Mouse (Mus musculus) adipose tissue, adult 10 weeks (tissue): ENCODE data around the gene Lmntd1. TPM values are rescaled to one million over a fixed set of nuclear protein-coding genes. Genes with fewer than 3 reads are reported as not detected.

Source experiments
- polyA plus RNA-seq: library from polyadenylated mRNA; stranded (reverse); fragments of 350-450 nt; fragmentation: Illumina TruSeq; extraction: RNeasy Lipid Tissue Mini Kit (QIAGEN cat#74804); gene quantifications from one replicate; pipeline ENCODE4 v1.2.3, GENCODE M21; 2014; ENCODE audit warnings: low read depth, low replicate concordance

Gene Lmntd1
- 2.0 TPM for polyA plus RNA-seq

DNA sequence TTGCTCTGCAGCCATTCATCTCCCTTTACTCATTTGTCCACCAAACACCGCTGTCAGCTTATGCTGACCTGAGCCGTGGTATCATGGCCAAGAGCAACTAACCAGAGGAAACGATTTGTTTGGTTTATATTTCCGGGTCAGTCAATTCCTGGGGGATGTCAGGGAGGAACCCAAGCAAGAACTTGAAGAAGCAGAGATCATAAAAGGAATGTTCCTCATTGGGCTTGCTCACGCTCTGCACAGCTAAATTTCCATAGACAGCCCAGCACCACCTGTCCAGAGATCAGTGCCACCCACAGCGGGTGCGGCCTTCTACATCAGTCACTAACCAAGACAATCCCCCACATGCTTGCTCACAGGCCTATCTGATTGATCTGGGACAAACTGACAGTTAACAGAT lies at the start of gene Lmntd1:
TSS of gene Lmntd1 (minus strand) at position 101 of the 400 bp plus-strand sequence.

DNA sequence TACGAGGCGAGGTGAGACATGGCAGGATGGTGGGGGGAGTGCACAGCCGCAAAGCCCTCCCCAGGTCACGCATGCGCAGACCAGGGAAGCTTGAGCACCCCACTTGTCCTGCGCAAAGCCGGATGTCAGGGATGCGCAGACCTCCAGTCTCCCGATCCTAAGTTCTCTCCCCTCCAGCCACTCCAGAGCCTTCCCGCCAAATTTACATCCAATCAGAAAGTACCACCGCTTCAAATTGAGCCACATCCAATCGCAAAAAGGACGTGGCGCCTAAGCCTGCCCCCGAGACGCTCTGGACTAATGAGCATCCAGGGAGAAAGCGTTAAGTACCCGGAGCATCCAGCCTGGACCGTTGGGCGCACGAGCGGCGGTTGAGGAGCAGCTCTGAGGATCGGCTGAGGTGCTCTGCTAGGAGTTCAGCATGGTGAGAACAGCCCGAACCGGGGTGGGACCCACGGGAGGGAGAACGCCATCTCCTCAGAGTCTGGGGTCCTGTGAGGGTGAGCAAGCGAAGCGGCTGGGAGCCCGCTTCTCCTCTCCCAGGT lies 1.6 kb upstream of the Lmntd1 start, which contains the start of gene Tuba3b:
TSS of gene Tuba3b (plus strand) at position 92 of the 545 bp plus-strand sequence.

Other genes starting within 250 kb of the Lmntd1 start
- 18.7 TPM for gene Tuba3b, start 1.4 kb upstream of the Lmntd1 start, polyA plus RNA-seq
- 31.8 TPM for gene Rassf8, start 132.4 kb upstream of the Lmntd1 start, polyA plus RNA-seq